In genomic region chr11:106730714-106731113, GRCm38 (mm10) we compare ENCODE assay signal across 18 mouse cellular contexts. TPM values are rescaled to one million over a fixed set of nuclear protein-coding genes. Genes with fewer than 3 reads are reported as not detected.
DNase-seq lines count a peak whose midpoint lies in the region; ATAC-seq lines count a peak whose summit lies in the region.
"Had no signal": no experiment of that assay in that cellular context is flagged by ENCODE, and none has a peak within 500 bp of the region (broad histone marks: within the 10 kb centered on the region; RNA-seq: fewer than 3 reads in every experiment).

No protein-coding gene starts in this region.

- no peak overlapping the region for H3K4me3 ChIP-seq in heart, embryonic 11.5 days (ENCODE audit: low read depth, low read length)
- no peak overlapping the region for H3K4me3 ChIP-seq in intestine, embryonic 16.5 days (ENCODE audit: low read length)
- H3K4me3 ChIP-seq in stomach, embryonic 15.5 days (replicated peaks), result no peak overlapping the region
- H3K4me3 ChIP-seq: hindbrain, embryonic 12.5 days; liver, embryonic 15.5 days; midbrain, embryonic 10.5 days had no signal

- H3K27me3 ChIP-seq in heart, embryonic 11.5 days (ENCODE audit: control insufficient read depth, insufficient read depth, low read length), result no peaks in the 10 kb centered on the region
- no peaks in the 10 kb centered on the region for H3K27me3 ChIP-seq in intestine, embryonic 16.5 days (replicated peaks; ENCODE audit: control insufficient read depth, insufficient read depth, low read length)
- H3K27me3 ChIP-seq in stomach, embryonic 15.5 days (replicated peaks), result no peaks in the 10 kb centered on the region
- H3K27me3 ChIP-seq: hindbrain, embryonic 12.5 days; liver, embryonic 15.5 days had no signal

- 20% methylated on average over 4 of the region's 4 CpGs for WGBS in heart, embryonic 11.5 days (ENCODE audit: insufficient replicate concordance)
- WGBS in intestine, embryonic 16.5 days, result 24% methylated on average over 4 of the region's 4 CpGs
- WGBS in stomach, embryonic 15.5 days, result 26% methylated on average over 4 of the region's 4 CpGs

- peak overlapping the region; percentile 14; the same call in 1 of the 2 replicates for H3K4me2 ChIP-seq in heart, embryonic 11.5 days
- no peak overlapping the region for H3K4me2 ChIP-seq in intestine, embryonic 16.5 days (ENCODE audit: low read depth, low read length)
- no peak overlapping the region for H3K4me2 ChIP-seq in stomach, embryonic 15.5 days
- H3K4me2 ChIP-seq: hindbrain, embryonic 12.5 days; liver, embryonic 15.5 days had no signal

- peaks cover 18% of the 10 kb centered on the region for H3K4me1 ChIP-seq in heart, embryonic 11.5 days (ENCODE audit: control insufficient read depth, insufficient read depth, low read length)
- peaks cover 13% of the 10 kb centered on the region for H3K4me1 ChIP-seq in intestine, embryonic 16.5 days (ENCODE audit: control insufficient read depth, insufficient read depth, low read length)
- no peaks in the 10 kb centered on the region for H3K4me1 ChIP-seq in stomach, embryonic 15.5 days

- no peaks in the 10 kb centered on the region for H3K36me3 ChIP-seq in heart, embryonic 11.5 days (ENCODE audit: control insufficient read depth, insufficient read depth, low read length)
- no peaks in the 10 kb centered on the region for H3K36me3 ChIP-seq in intestine, embryonic 16.5 days (ENCODE audit: control insufficient read depth, insufficient read depth, low read length)
- H3K36me3 ChIP-seq in stomach, embryonic 15.5 days, result no peaks in the 10 kb centered on the region
- H3K36me3 ChIP-seq: hindbrain, embryonic 12.5 days; liver, embryonic 15.5 days; midbrain, embryonic 10.5 days had no signal

- intact Hi-C loops in heart, postnatal 10 days (cut with DNase I), result no loop called here
- intact Hi-C loops in left cerebral cortex, postnatal 36 days (cut with DNase I), result no loop called here

- H3K9ac ChIP-seq in heart, embryonic 11.5 days (ENCODE audit: low read depth, low read length), result 0 out of 2 replicates have a peak overlapping the region, but pooled peaks have one; percentile 34
- no peak overlapping the region for H3K9ac ChIP-seq in intestine, embryonic 16.5 days (ENCODE audit: low read depth, low read length)
- no peak overlapping the region for H3K9ac ChIP-seq in stomach, embryonic 15.5 days
- H3K9ac ChIP-seq: forebrain, postnatal 0 days; hindbrain, embryonic 12.5 days; liver, embryonic 15.5 days had no signal

- no peak for DNase-seq in heart, postnatal 10 days
- peak; percentile 37 for DNase-seq in lung, postnatal 36 days
- DNase-seq in lung, postnatal 4 days, result no peak
- DNase-seq in thymus, postnatal 14 days, result no peak
- DNase-seq in left cerebral cortex, postnatal 36 days (ENCODE audit: low spot score in 2 of 2), result no peak
- DNase-seq: cerebellum, adult 9-11 months; forebrain, postnatal 0 days; gastrocnemius, postnatal 14 days; thymus, postnatal 25 days had no signal

- peak; percentile 59; the same call in 1 of the 2 replicates for ATAC-seq in heart, embryonic 11.5 days (replicated peaks; ENCODE audit: insufficient number of reproducible peaks, low FRiP score, low TSS enrichment)
- ATAC-seq in intestine, embryonic 16.5 days, result peak; percentile 64
- ATAC-seq in stomach, embryonic 15.5 days (ENCODE audit: insufficient read depth, low FRiP score, low read depth), result peak; percentile 36; the same call in 1 of the 2 replicates
- ATAC-seq: activated CD4-positive, CD25-positive, alpha-beta regulatory T cell, adult 4 months; CD4-positive, CD25-positive, alpha-beta regulatory T cell, adult 4 months; forebrain, postnatal 0 days had no signal

- peaks cover 4% of the 10 kb centered on the region; the same call in 1 of the 2 replicates for H3K9me3 ChIP-seq in heart, embryonic 11.5 days (replicated peaks; ENCODE audit: control insufficient read depth, low read length)
- no peaks in the 10 kb centered on the region for H3K9me3 ChIP-seq in intestine, embryonic 16.5 days (ENCODE audit: control insufficient read depth, low read length)
- H3K9me3 ChIP-seq in stomach, embryonic 15.5 days, result no peaks in the 10 kb centered on the region
- H3K9me3 ChIP-seq: hindbrain, embryonic 12.5 days; liver, embryonic 15.5 days had no signal

- H3K27ac ChIP-seq in heart, embryonic 11.5 days (ENCODE audit: low read depth, low read length), result peak overlapping the region; percentile 88
- H3K27ac ChIP-seq in intestine, embryonic 16.5 days (ENCODE audit: low read length), result peak overlapping the region; percentile 33; the same call in 1 of the 2 replicates
- peak overlapping the region; percentile 33 for H3K27ac ChIP-seq in stomach, embryonic 15.5 days
- H3K27ac ChIP-seq: hindbrain, embryonic 12.5 days; liver, embryonic 15.5 days; midbrain, embryonic 10.5 days had no signal

RNA-seq across cellular contexts. Expression of gene Pecam1, which starts 19.7 kb away (rescaled TPM):
- 52.0 and 61.8 TPM in 2 replicates for polyA plus RNA-seq in heart, embryonic 11.5 days (2014; fragmentation: Nextera tagmentation; extraction: Ambion mirVana)
- 100 to 1,000 TPM; 214 to 220 TPM for total RNA-seq in heart, postnatal 10 days (2021)
- polyA plus RNA-seq in intestine, embryonic 16.5 days (2015; fragmentation: Nextera tagmentation; extraction: Ambion mirVana), result 48.2 and 48.6 TPM in 2 replicates
- 44.6 and 48.5 TPM in 2 replicates for polyA plus RNA-seq in stomach, embryonic 15.5 days (2015; fragmentation: Nextera tagmentation; extraction: Ambion mirVana)
- total RNA-seq in left cerebral cortex, postnatal 36 days (2021), result 10 to 100 TPM; 16.9 to 18.8 TPM

RNA-seq across cellular contexts. Expression of gene Milr1, which starts 20.3 kb away (rescaled TPM):
- 1.2 TPM in 2 replicates for polyA plus RNA-seq in heart, embryonic 11.5 days (2014; fragmentation: Nextera tagmentation; extraction: Ambion mirVana)
- 1 to 10 TPM in 1 of 2 experiments, under 1 TPM in 1; 0.94 to 1.1 TPM for total RNA-seq in heart, postnatal 10 days (2021)
- 1.6 and 1.7 TPM in 2 replicates for polyA plus RNA-seq in intestine, embryonic 16.5 days (2015; fragmentation: Nextera tagmentation; extraction: Ambion mirVana)
- polyA plus RNA-seq in stomach, embryonic 15.5 days (2015; fragmentation: Nextera tagmentation; extraction: Ambion mirVana), result 2.5 and 2.7 TPM in 2 replicates
- total RNA-seq in left cerebral cortex, postnatal 36 days (2021), result under 1 TPM in 1 of 2 experiments, not detected in 1; 0.25 TPM
- total RNA-seq: forebrain, postnatal 0 days; layer of hippocampus, postnatal 25 days had no signal

RNA-seq across cellular contexts. Expression of gene Polg2, which starts 48.6 kb away (rescaled TPM):
- polyA plus RNA-seq in heart, embryonic 11.5 days (2014; fragmentation: Nextera tagmentation; extraction: Ambion mirVana), result 7.5 and 9.3 TPM in 2 replicates
- total RNA-seq in heart, postnatal 10 days (2021), result 1 to 10 TPM; 3.7 to 4.3 TPM
- 12.6 and 13.7 TPM in 2 replicates for polyA plus RNA-seq in intestine, embryonic 16.5 days (2015; fragmentation: Nextera tagmentation; extraction: Ambion mirVana)
- 9.7 and 11.1 TPM in 2 replicates for polyA plus RNA-seq in stomach, embryonic 15.5 days (2015; fragmentation: Nextera tagmentation; extraction: Ambion mirVana)
- total RNA-seq in left cerebral cortex, postnatal 36 days (2021), result 1 to 10 TPM; 3.0 to 3.2 TPM

RNA-seq across cellular contexts. Expression of gene Ddx5, which starts 58.3 kb away (rescaled TPM):
- 277 and 291 TPM in 2 replicates for polyA plus RNA-seq in heart, embryonic 11.5 days (2014; fragmentation: Nextera tagmentation; extraction: Ambion mirVana)
- total RNA-seq in heart, postnatal 10 days (2021), result 100 to 1,000 TPM; 513 to 524 TPM
- polyA plus RNA-seq in intestine, embryonic 16.5 days (2015; fragmentation: Nextera tagmentation; extraction: Ambion mirVana), result 227 and 230 TPM in 2 replicates
- polyA plus RNA-seq in stomach, embryonic 15.5 days (2015; fragmentation: Nextera tagmentation; extraction: Ambion mirVana), result 295 and 312 TPM in 2 replicates
- total RNA-seq in left cerebral cortex, postnatal 36 days (2021), result 100 to 1,000 TPM; 574 to 675 TPM

RNA-seq across cellular contexts. Expression of gene Cep95, which starts 58.3 kb away (rescaled TPM):
- polyA plus RNA-seq in heart, embryonic 11.5 days (2014; fragmentation: Nextera tagmentation; extraction: Ambion mirVana), result 15.6 and 17.0 TPM in 2 replicates
- 10 to 100 TPM in 1 of 2 experiments, 1 to 10 TPM in 1; 7.7 to 10.5 TPM for total RNA-seq in heart, postnatal 10 days (2021)
- 15.4 and 16.3 TPM in 2 replicates for polyA plus RNA-seq in intestine, embryonic 16.5 days (2015; fragmentation: Nextera tagmentation; extraction: Ambion mirVana)
- 17.7 and 19.9 TPM in 2 replicates for polyA plus RNA-seq in stomach, embryonic 15.5 days (2015; fragmentation: Nextera tagmentation; extraction: Ambion mirVana)
- total RNA-seq in left cerebral cortex, postnatal 36 days (2021), result 10 to 100 TPM in 1 of 2 experiments, 1 to 10 TPM in 1; 8.2 to 15.8 TPM

Comparison
In these comparisons a context has a peak if more than half of its experiments do, and no peak if none do; other contexts are left out.
1. H3K27ac ChIP-seq: peak in every context shown above with its lines; median percentile 88 in heart, embryonic 11.5 days; 33 in intestine, embryonic 16.5 days; 33 in stomach, embryonic 15.5 days.